Mouse (Mus musculus) small intestine, adult 2 months (tissue): ENCODE data around the gene Igdcc4.

Experiments
- CTCF ChIP-seq: fragments of 200-500 bp; IDR thresholded peaks from 2 replicates; pipeline ENCODE4 v1.5.1; 2012; ENCODE audit warnings: low read depth, mild to moderate bottlenecking, control low read depth, inconsistent platforms, low read length, moderate library complexity, mixed read lengths; ENCODE audit not compliant: insufficient replicate concordance, insufficient read length; ENCODE audit errors: extremely low read depth
- POLR2A ChIP-seq: fragments of 200-500 bp; IDR thresholded peaks from 2 replicates; pipeline ENCODE4 v1.6.1; 2012; ENCODE audit warnings: low read depth, mild to moderate bottlenecking, control low read depth, inconsistent platforms, low read length, moderate library complexity

DNA sequence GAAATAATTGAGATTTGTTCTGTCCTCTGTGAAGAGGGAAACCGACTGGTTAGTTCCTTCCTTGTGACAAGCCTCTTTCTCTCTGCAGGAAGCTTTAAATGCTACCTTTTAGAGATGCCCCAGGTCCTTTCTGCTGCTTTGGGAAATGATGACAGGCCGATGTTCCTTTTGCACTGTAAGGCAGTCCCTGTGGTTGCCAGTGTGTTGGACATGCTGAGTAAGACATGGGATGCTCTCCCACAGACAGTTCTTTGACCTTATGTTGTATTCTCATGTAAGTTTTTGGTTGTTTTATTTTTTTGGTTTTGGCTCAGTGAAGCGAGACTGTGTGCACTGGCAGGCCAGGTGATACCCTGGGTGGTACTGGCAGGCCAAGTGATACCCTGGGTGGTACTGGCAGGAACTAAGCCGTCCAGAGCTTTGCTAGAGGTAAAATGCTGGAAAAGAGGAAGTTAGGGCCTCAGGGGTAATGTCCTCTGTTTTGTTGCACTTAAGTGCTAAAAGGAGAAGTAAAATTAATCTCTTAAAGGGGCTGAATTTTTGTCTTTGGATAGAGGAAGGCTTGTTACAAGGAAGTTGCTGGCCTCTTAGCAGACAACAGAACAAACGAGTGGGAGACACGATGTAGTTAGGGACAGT is 26.3 kb upstream of the Igdcc4 start:
- TF ChIP-seq POLR2A (no peak), CTCF (no peak)
